Mouse (Mus musculus) lung, postnatal 0 days (tissue): ENCODE data around the gene BC107364. TPM values are rescaled to one million over a fixed set of nuclear protein-coding genes. Genes with fewer than 3 reads are reported as not detected.

Experiments
- ATAC-seq: fragments of 200-750 bp; cut with Nextera tagmentation; 2 replicates; pipeline ENCODE4 v1.8.0; 2017; ENCODE audit warnings: moderate library complexity
- DNase-seq: peaks from one replicate; pipeline ENCODE4 v3.0.0-alpha.2; 2016; ENCODE audit warnings: low spot score
- H3K27ac ChIP-seq: fragments of 300-500 bp; sonication (generic); 2 replicates; pipeline ENCODE4 v1.5.1; 2014; ENCODE audit warnings: antibody characterized with exemption, mild to moderate bottlenecking, low read length, mixed read lengths
- H3K27me3 ChIP-seq: fragments of 300-500 bp; sonication (generic); replicated peaks from 2 replicates; pipeline ENCODE4 v1.6.1; 2014; ENCODE audit warnings: low read length, mixed read lengths; ENCODE audit not compliant: insufficient read depth
- H3K36me3 ChIP-seq: fragments of 300-500 bp; sonication (generic); 2 replicates; pipeline ENCODE4 v1.6.1; 2014; ENCODE audit warnings: low read length, mixed read lengths; ENCODE audit not compliant: insufficient read depth
- H3K4me1 ChIP-seq: fragments of 300-500 bp; sonication (generic); 2 replicates; pipeline ENCODE4 v1.6.1; 2014; ENCODE audit warnings: antibody characterized with exemption, low read depth, low read length, mixed read lengths; ENCODE audit not compliant: insufficient read depth
- H3K4me2 ChIP-seq: fragments of 300-500 bp; sonication (generic); replicated peaks from 2 replicates; pipeline ENCODE4 v1.6.1; 2014; ENCODE audit warnings: low read depth, mild to moderate bottlenecking, low read length, moderate library complexity, mixed read lengths
- H3K4me3 ChIP-seq: fragments of 300-500 bp; sonication (generic); 2 replicates; pipeline ENCODE4 v1.5.1; 2014; ENCODE audit warnings: low read depth, low read length
- H3K9ac ChIP-seq: fragments of 300-500 bp; sonication (generic); replicated peaks from 2 replicates; pipeline ENCODE4 v1.6.1; 2014; ENCODE audit warnings: low read depth, mild to moderate bottlenecking
- H3K9me3 ChIP-seq: fragments of 300-500 bp; sonication (generic); 2 replicates; pipeline ENCODE4 v1.6.1; 2016; ENCODE audit warnings: low read length, mixed read lengths
- CTCF ChIP-seq: IDR thresholded peaks from 2 replicates; pipeline ENCODE4 v1.5.1; 2016; ENCODE audit warnings: antibody characterized with exemption, mild to moderate bottlenecking
- EP300 ChIP-seq: IDR thresholded peaks from 2 replicates; pipeline ENCODE4 v1.6.1; 2016; ENCODE audit warnings: antibody characterized with exemption, mild to moderate bottlenecking, control low read depth
- whole genome bisulfite sequencing: fragments of 180-500 bp; shearing (Covaris S2); extraction: QIAGEN DNeasy Blood & Tissue Kit; methylation state at CpG from one replicate; pipeline ENCODE4 v1.1.7; 2014; 5-methylcytosine and 5-hydroxymethylcytosine counted together
- polyA plus RNA-seq: library from polyadenylated mRNA; unstranded; fragments of >200 nt; fragmentation: Nextera tagmentation; extraction: Ambion mirVana; gene quantifications from 2 replicates; pipeline ENCODE4 v1.2.1, GENCODE M21; 2015

The BC107364 gene
- polyA plus RNA-seq, 1 experiment from 2014 or later, result 0.12 TPM

GRCm38 (mm10) chr3:96405541-96406503 lies 46.3 kb downstream of the BC107364 start:
- Histone ChIP-seq H3K4me3 (no peak overlapping the region), H3K27me3 (peaks cover 59% of the 10 kb centered on the region), H3K9me3 (no peaks in the 10 kb centered on the region), H3K36me3 (no peaks in the 10 kb centered on the region), H3K4me2 (no peak overlapping the region), H3K9ac (no peak overlapping the region), H3K4me1 (no peaks in the 10 kb centered on the region), H3K27ac (no peak overlapping the region)
- TF ChIP-seq CTCF (no peak), EP300 (no peak)
- DNase-seq (no peak), ATAC-seq (no peak)
- 54% methylated on average over 32 of the region's 32 CpGs for WGBS

DNA sequence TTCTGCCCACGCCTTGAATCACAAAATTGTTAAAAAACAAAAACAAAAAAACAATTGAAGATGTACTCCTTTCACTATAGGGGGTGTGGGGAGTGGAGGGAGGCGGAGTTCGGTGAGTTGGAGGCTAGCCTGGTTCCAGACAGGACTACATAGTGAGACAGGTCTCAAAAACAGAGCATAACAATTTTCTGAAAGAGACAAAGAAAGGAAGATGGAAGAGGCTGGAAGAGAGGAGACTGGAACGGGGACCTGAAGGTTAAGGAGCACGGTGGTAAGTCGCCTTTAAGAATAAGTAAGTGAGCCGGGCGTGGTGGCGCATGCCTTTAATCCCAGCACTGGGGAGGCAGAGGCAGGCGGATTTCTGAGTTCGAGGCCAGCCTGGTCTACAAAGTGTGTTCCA lies 47.1 kb downstream of the BC107364 start:
- TF ChIP-seq CTCF, result no peak
- no peak for TF ChIP-seq EP300
- H3K4me3 ChIP-seq, result no peak overlapping the region
- ATAC-seq (no peak), DNase-seq (no peak)
- no peak overlapping the region for H3K4me2 ChIP-seq
- no peaks in the 10 kb centered on the region for H3K4me1 ChIP-seq
- H3K36me3 ChIP-seq, result no peaks in the 10 kb centered on the region
- no peaks in the 10 kb centered on the region for H3K9me3 ChIP-seq
- H3K9ac ChIP-seq, result no peak overlapping the region
- 19% methylated on average over 9 of the region's 11 CpGs for WGBS
- peaks cover 64% of the 10 kb centered on the region for H3K27me3 ChIP-seq
- no peak overlapping the region for H3K27ac ChIP-seq

DNA sequence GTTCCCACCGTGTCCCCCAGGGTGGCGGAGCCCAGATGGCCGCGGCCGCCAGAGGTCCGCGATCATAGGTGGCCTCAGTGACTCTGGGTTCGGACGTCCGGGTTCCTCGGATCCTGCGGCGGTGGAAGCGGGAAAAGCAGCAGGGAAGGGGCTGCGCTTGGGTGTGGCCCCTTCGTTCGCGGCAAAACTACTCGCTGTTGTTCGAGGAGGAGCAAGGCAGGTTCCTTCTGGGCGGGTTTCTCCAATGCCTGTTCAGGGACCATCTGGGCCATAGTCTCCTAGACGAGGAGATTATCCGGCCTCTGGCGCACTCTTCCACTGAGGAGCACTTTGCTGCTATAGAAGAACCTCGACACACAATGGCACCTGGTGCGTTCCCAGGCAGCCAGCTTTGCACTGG lies 47.7 kb downstream of the BC107364 start:
- peaks cover 63% of the 10 kb centered on the region for H3K27me3 ChIP-seq
- TF ChIP-seq EP300 (no peak), CTCF (no peak)
- no peak overlapping the region for H3K9ac ChIP-seq
- no peaks in the 10 kb centered on the region for H3K4me1 ChIP-seq
- H3K36me3 ChIP-seq, result no peaks in the 10 kb centered on the region
- DNase-seq (no peak), ATAC-seq (no peak)
- no peak overlapping the region for H3K4me3 ChIP-seq
- H3K9me3 ChIP-seq, result no peaks in the 10 kb centered on the region
- no peak overlapping the region for H3K27ac ChIP-seq
- no peak overlapping the region for H3K4me2 ChIP-seq
- WGBS, result 3% methylated on average over 26 of the region's 26 CpGs

DNA sequence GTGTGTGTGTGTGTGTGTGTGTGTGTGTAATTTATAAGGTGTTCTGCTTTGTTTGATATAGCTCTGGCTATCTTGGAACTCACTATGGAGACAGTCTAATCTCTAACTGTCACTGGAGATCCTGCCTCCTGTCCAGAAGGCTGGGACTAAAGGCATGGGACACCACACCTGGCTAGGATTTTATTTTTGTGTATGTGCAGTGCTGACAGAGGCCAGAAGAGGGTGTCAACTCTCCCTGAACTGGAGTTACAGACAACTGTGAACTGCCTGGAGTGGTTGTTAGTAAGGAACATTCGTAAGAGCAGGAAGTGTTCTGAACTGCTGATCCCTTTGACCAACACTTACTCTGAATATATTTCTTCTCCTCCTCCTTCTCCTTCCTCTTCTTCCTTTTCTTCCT lies 49.1 kb downstream of the BC107364 start:
- ATAC-seq (no peak), DNase-seq (peak; percentile 45)
- H3K36me3 ChIP-seq, result no peaks in the 10 kb centered on the region
- no peak overlapping the region for H3K4me3 ChIP-seq
- H3K27me3 ChIP-seq, result peaks cover 67% of the 10 kb centered on the region
- H3K27ac ChIP-seq, result no peak overlapping the region
- H3K4me1 ChIP-seq, result no peaks in the 10 kb centered on the region
- H3K9me3 ChIP-seq, result no peaks in the 10 kb centered on the region
- 13% methylated on average over 1 of the region's 1 CpGs for WGBS
- H3K9ac ChIP-seq, result no peak overlapping the region
- TF ChIP-seq EP300 (no peak), CTCF (peak; percentile 57)
- H3K4me2 ChIP-seq, result no peak overlapping the region

DNA sequence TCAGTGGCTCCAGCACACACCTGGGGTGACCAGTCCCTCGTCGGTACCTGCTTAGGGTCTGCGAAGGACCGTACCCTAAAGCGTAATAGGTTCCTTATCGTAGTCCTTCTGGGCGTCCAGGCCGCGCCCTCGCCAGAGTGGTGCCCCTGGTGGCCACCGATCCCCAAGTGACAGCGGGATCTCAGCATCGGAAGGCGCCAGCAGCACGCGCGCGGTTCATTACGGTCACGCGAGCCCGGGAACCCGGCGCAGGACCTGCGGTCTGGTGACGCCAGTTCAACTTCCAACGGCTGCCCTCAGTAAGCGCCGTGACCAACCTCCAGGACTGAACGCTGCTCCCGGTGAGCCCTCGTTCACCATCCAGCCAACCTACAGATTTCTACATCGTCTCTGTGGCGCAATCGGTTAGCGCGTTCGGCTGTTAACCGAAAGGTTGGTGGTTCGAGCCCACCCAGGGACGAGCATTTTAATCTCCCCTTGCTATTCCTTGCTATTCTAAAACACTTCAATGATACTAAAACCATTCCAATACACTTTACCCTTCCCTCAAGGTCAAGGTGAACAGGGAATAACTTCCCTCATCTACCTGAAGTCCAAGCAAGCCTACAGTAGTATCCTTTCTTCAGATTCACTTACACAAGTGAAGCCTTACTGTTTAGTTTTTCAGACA lies 50.1 kb downstream of the BC107364 start:
- H3K9ac ChIP-seq, result no peak overlapping the region
- DNase-seq, result no peak

DNA sequence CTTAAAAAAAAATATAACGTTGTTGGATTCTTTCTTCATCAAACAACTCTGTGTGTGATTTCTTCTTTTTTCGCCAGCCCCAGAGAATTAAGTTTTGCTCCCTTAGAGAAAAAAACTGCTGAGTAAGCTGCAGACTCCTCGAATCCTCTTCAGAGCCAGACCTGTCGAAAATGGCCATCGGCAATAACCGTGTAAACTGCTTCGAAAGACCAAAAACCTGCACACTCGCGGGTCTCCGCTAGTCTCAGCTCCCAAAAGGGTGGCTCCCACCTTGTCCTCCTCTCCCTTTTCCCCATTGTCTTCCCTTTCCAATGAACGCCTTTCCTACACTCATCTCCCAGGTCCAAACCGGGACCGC lies 50.7 kb downstream of the BC107364 start:
- H3K4me3 ChIP-seq, result no peak overlapping the region
- TF ChIP-seq CTCF (no peak), EP300 (no peak)
- no peaks in the 10 kb centered on the region for H3K4me1 ChIP-seq
- peaks cover 72% of the 10 kb centered on the region for H3K27me3 ChIP-seq
- no peaks in the 10 kb centered on the region for H3K36me3 ChIP-seq
- no peak for ATAC-seq
- no peak overlapping the region for H3K4me2 ChIP-seq
- 3% methylated on average over 13 of the region's 13 CpGs for WGBS
- no peak overlapping the region for H3K27ac ChIP-seq
- no peak for DNase-seq
- H3K9ac ChIP-seq, result no peak overlapping the region
- H3K9me3 ChIP-seq, result no peaks in the 10 kb centered on the region

More for the DNA sequence above, 50.1 kb downstream of the BC107364 start:
- H3K4me2 ChIP-seq, result no peak overlapping the region
- H3K27ac ChIP-seq, result no peak overlapping the region
- no peaks in the 10 kb centered on the region for H3K36me3 ChIP-seq
- no peak overlapping the region for H3K4me3 ChIP-seq
- TF ChIP-seq EP300 (no peak), CTCF (peak; percentile 47)
- ATAC-seq, result no peak
- no peaks in the 10 kb centered on the region for H3K4me1 ChIP-seq
- WGBS, result 2% methylated on average over 41 of the region's 41 CpGs
- peaks cover 72% of the 10 kb centered on the region for H3K27me3 ChIP-seq
- no peaks in the 10 kb centered on the region for H3K9me3 ChIP-seq
